Mouse (Mus musculus): Measurements from ENCODE around the gene Mgat1. TPM values are rescaled to one million over a fixed set of nuclear protein-coding genes. Genes with fewer than 3 reads are reported as not detected.
"Not testable (repeated sequence)": the region's sequence is repeated elsewhere in the genome, so short reads cannot be mapped to it uniquely, and the experiment has no call there.

The Mgat1 gene
- polyA plus RNA-seq, 1 experiment = 231 TPM

GRCm38 (mm10) chr11:49304441-49304840 lies 60.5 kb downstream of the Mgat1 start, which contains the start of gene Olfr10:
Olfr10 (plus strand) TSS chr11:49304741.
- Histone ChIP-seq H3K4me3 (ENCODE audit: low read depth, low read length) (no peak within 1 kb of the TSS), H3K27me3 (ENCODE audit: control insufficient read depth, insufficient read depth, low read length) (no peaks in the 10 kb centered on the region), H3K4me1 (ENCODE audit: control insufficient read depth, insufficient read depth, insufficient read length, low read length) (no peaks in the 10 kb centered on the region), H3K36me3 (ENCODE audit: control insufficient read depth, insufficient read depth, low read length) (no peaks in the 10 kb centered on the region), H3K27ac (ENCODE audit: insufficient read depth, low read depth, low read length) (no peak within 1 kb of the TSS)
- TF ChIP-seq POLR2A (IDR thresholded peaks at IDR 0.05; ENCODE audit: low read depth, low read length) = no peak
- no peak for TF ChIP-seq CTCF (IDR thresholded peaks at IDR 0.05; ENCODE audit: extremely low read depth, insufficient read length, insufficient replicate concordance, low read depth, low read length)

GRCm38 (mm10) chr11:49308547-49308946 lies 64.6 kb downstream of the Mgat1 start:
- 43% methylated on average over 5 of the region's 5 CpGs for WGBS

More at GRCm38 (mm10) chr11:49308547-49308946, 64.6 kb downstream of the Mgat1 start:
- not testable (repeated sequence) for H3K27me3 ChIP-seq (ENCODE audit: control insufficient read depth, insufficient read depth, low read length); H3K27ac ChIP-seq (ENCODE audit: insufficient read depth, low read depth, low read length); H3K4me3 ChIP-seq (ENCODE audit: low read depth, low read length); H3K4me1 ChIP-seq (ENCODE audit: control insufficient read depth, insufficient read depth, insufficient read length, low read length); H3K36me3 ChIP-seq (ENCODE audit: control insufficient read depth, insufficient read depth, low read length)

Other genes with a start within 250 kb of the Mgat1 start
- 0.48 and 0.85 TPM in 2 replicates for gene 9930111J21Rik2, start 192.9 kb upstream of the Mgat1 start, polyA plus RNA-seq (2012; rRNA removed)
- 0.72 and 1.8 TPM in 2 replicates for gene Tgtp2, start 180.0 kb upstream of the Mgat1 start, polyA plus RNA-seq (2012; rRNA removed)
- gene Ifi47, start 167.6 kb upstream of the Mgat1 start, polyA plus RNA-seq (2012; rRNA removed) = 2.7 and 8.7 TPM in 2 replicates
- 0.13 TPM in 1 of 2 replicates, not detected in the other for gene Olfr1396, start 129.3 kb upstream of the Mgat1 start, polyA plus RNA-seq (2012; rRNA removed)
- gene Olfr1395, start 101.9 kb upstream of the Mgat1 start, polyA plus RNA-seq (2012; rRNA removed) = not detected in 2 replicates
- not detected in 2 replicates for gene Olfr1394, start 89.8 kb upstream of the Mgat1 start, polyA plus RNA-seq (2012; rRNA removed)
- gene Btnl9, start 57.0 kb upstream of the Mgat1 start, polyA plus RNA-seq (2012; rRNA removed) = 0.53 and 1.2 TPM in 2 replicates
- 0.38 and 0.42 TPM in 2 replicates for gene Zfp62, start 40.9 kb upstream of the Mgat1 start, polyA plus RNA-seq (2012; rRNA removed)
- 0.10 and 0.42 TPM in 2 replicates for gene Olfr1393, start 34.1 kb downstream of the Mgat1 start, polyA plus RNA-seq (2012; rRNA removed)
- gene Olfr1392, start 41.1 kb downstream of the Mgat1 start, polyA plus RNA-seq (2012; rRNA removed) = 0.11 and 0.13 TPM in 2 replicates
- gene Olfr10, start 60.5 kb downstream of the Mgat1 start, polyA plus RNA-seq (2012; rRNA removed) = not detected in 2 replicates
- not detected in 2 replicates for gene Olfr1391, start 78.6 kb downstream of the Mgat1 start, polyA plus RNA-seq (2012; rRNA removed)
- not detected in 2 replicates for gene Olfr1390, start 91.0 kb downstream of the Mgat1 start, polyA plus RNA-seq (2012; rRNA removed)
- not detected in 2 replicates for gene Olfr1389, start 178.9 kb downstream of the Mgat1 start, polyA plus RNA-seq (2012; rRNA removed)
- gene Olfr1388, start 192.4 kb downstream of the Mgat1 start, polyA plus RNA-seq (2012; rRNA removed) = 0.19 and 0.27 TPM in 2 replicates
- not detected in 2 replicates for gene Olfr1387, start 211.2 kb downstream of the Mgat1 start, polyA plus RNA-seq (2012; rRNA removed)
- not detected in 2 replicates for gene Olfr1386, start 220.9 kb downstream of the Mgat1 start, polyA plus RNA-seq (2012; rRNA removed)
- gene Olfr1385, start 244.9 kb downstream of the Mgat1 start, polyA plus RNA-seq (2012; rRNA removed) = not detected in 2 replicates

Measured in small intestine, adult 2 months (tissue).